Mouse (Mus musculus) ES-Bruce4 (cell line): ENCODE data around the gene Fetub. TPM values are rescaled to one million over a fixed set of nuclear protein-coding genes. Genes with fewer than 3 reads are reported as not detected.

Experiments used
- H3K27ac ChIP-seq: 2 replicates; pipeline ENCODE4 v1.5.1; 2012; ENCODE audit warnings: low read length, inconsistent platforms; ENCODE audit not compliant: insufficient read depth
- H3K27me3 ChIP-seq: 2 replicates; pipeline ENCODE4 v1.6.1; 2012; ENCODE audit warnings: mild to moderate bottlenecking, low read length, inconsistent platforms; ENCODE audit not compliant: control insufficient read depth, poor library complexity, insufficient read depth, severe bottlenecking
- H3K36me3 ChIP-seq: 2 replicates; pipeline ENCODE4 v1.6.1; 2012; ENCODE audit warnings: inconsistent platforms, mild to moderate bottlenecking, low read length, moderate library complexity; ENCODE audit not compliant: control insufficient read depth, poor library complexity, insufficient read depth, severe bottlenecking
- H3K4me1 ChIP-seq: one replicate; pipeline ENCODE4 v1.8.1; 2011; ENCODE audit warnings: low read length; ENCODE audit not compliant: control insufficient read depth, insufficient read depth
- H3K4me3 ChIP-seq: 2 replicates; pipeline ENCODE4 v1.5.1; 2011; ENCODE audit warnings: low read depth, mild to moderate bottlenecking, low read length
- H3K9ac ChIP-seq: 2 replicates; pipeline ENCODE4 v1.6.1; 2012; ENCODE audit warnings: low read depth, mild to moderate bottlenecking, inconsistent platforms; ENCODE audit not compliant: poor library complexity, severe bottlenecking
- H3K9me3 ChIP-seq: replicated peaks from 2 replicates; pipeline ENCODE4 v1.6.1; 2012; ENCODE audit warnings: mild to moderate bottlenecking, low read length, inconsistent platforms; ENCODE audit not compliant: control insufficient read depth, poor library complexity, insufficient read depth, severe bottlenecking
- CTCF ChIP-seq: IDR thresholded peaks from one replicate; pipeline ENCODE4 v1.8.1; 2011; ENCODE audit warnings: low read depth, low read length
- EP300 ChIP-seq: IDR thresholded peaks from 2 replicates; pipeline ENCODE4 v1.6.1; 2011; ENCODE audit warnings: low read depth, low read length; ENCODE audit not compliant: insufficient read depth
- POLR2A ChIP-seq: IDR thresholded peaks from one replicate; pipeline ENCODE4 v1.8.1; 2011; ENCODE audit warnings: low read length; ENCODE audit not compliant: insufficient read depth
- polyA plus RNA-seq: library from polyadenylated mRNA; stranded (reverse); fragments of >200 nt; gene quantifications from 2 replicates; pipeline ENCODE4 v1.2.4, GENCODE M21; 2011; ENCODE audit warnings: low read depth; ENCODE audit not compliant: missing spikeins, insufficient read depth, insufficient read length

The Fetub gene
- 2.2 TPM in 2 replicates for polyA plus RNA-seq

- TF ChIP-seq POLR2A = no peak
- no peak for TF ChIP-seq CTCF
- no peak for TF ChIP-seq EP300
- no peak within 1 kb of the TSS for H3K27ac ChIP-seq
- H3K9me3 ChIP-seq = no peaks in the 10 kb centered on the region
- no peaks in the 10 kb centered on the region for H3K36me3 ChIP-seq
- H3K9ac ChIP-seq = no peak within 1 kb of the TSS
- no peaks in the 10 kb centered on the region for H3K27me3 ChIP-seq
- peaks cover 6% of the 10 kb centered on the region for H3K4me1 ChIP-seq
- H3K4me3 ChIP-seq = peak within 1 kb of the TSS; percentile 13; the same call in 1 of the 2 replicates
Measured at GRCm38 (mm10) chr16:22918034-22918433, at the start of gene Fetub. Gene Fetub, plus strand, starts transcription at chr16:22918334.

GRCm38 (mm10) chr16:22872397-22872796 is 45.7 kb upstream of the Fetub start:
- Histone ChIP-seq H3K27ac (no peak overlapping the region), H3K36me3 (peaks cover 42% of the 10 kb centered on the region), H3K4me3 (no peak overlapping the region), H3K4me1 (no peaks in the 10 kb centered on the region), H3K9me3 (no peaks in the 10 kb centered on the region), H3K9ac (no peak overlapping the region), H3K27me3 (no peaks in the 10 kb centered on the region)
- TF ChIP-seq EP300 (no peak), POLR2A (no peak)

GRCm38 (mm10) chr16:22873369-22873768 is 44.8 kb upstream of the Fetub start:
- Histone ChIP-seq H3K4me3 (no peak overlapping the region), H3K9ac (no peak overlapping the region), H3K27me3 (no peaks in the 10 kb centered on the region), H3K27ac (no peak overlapping the region), H3K9me3 (no peaks in the 10 kb centered on the region), H3K36me3 (peaks cover 34% of the 10 kb centered on the region), H3K4me1 (no peaks in the 10 kb centered on the region)
- TF ChIP-seq EP300 (peak; percentile 49; the same call in 1 of the 2 replicates), CTCF (no peak)

GRCm38 (mm10) chr16:22876218-22877043 is 41.7 kb upstream of the Fetub start:
- H3K4me3 ChIP-seq = no peak overlapping the region
- H3K9me3 ChIP-seq = no peaks in the 10 kb centered on the region
- no peak for TF ChIP-seq POLR2A
- no peak for TF ChIP-seq CTCF
- TF ChIP-seq EP300 = no peak
- no peak overlapping the region for H3K27ac ChIP-seq
- peaks cover 14% of the 10 kb centered on the region for H3K36me3 ChIP-seq
- H3K9ac ChIP-seq = no peak overlapping the region
- H3K4me1 ChIP-seq = no peaks in the 10 kb centered on the region
- no peaks in the 10 kb centered on the region for H3K27me3 ChIP-seq

- Histone ChIP-seq H3K4me1 (no peaks in the 10 kb centered on the region), H3K36me3 (0 out of 2 replicates have a peak, but pooled peaks cover 2% of the 10 kb centered on the region), H3K9me3 (no peaks in the 10 kb centered on the region), H3K9ac (no peak overlapping the region), H3K4me3 (no peak overlapping the region), H3K27ac (no peak overlapping the region), H3K27me3 (no peaks in the 10 kb centered on the region)
- no peak for TF ChIP-seq CTCF
- TF ChIP-seq EP300 = no peak
- TF ChIP-seq POLR2A = no peak
Measured at GRCm38 (mm10) chr16:22877660-22878390, 40.3 kb upstream of the Fetub start.

GRCm38 (mm10) chr16:22878716-22879115 is 39.4 kb upstream of the Fetub start:
- Histone ChIP-seq H3K27ac (no peak overlapping the region), H3K4me3 (no peak overlapping the region), H3K36me3 (no peaks in the 10 kb centered on the region), H3K4me1 (no peaks in the 10 kb centered on the region), H3K9ac (no peak overlapping the region), H3K9me3 (no peaks in the 10 kb centered on the region), H3K27me3 (no peaks in the 10 kb centered on the region)
- no peak for TF ChIP-seq CTCF
- TF ChIP-seq POLR2A = no peak
- TF ChIP-seq EP300 = no peak
